Mouse (Mus musculus): ENCODE data around the gene Slit3.

DNA sequence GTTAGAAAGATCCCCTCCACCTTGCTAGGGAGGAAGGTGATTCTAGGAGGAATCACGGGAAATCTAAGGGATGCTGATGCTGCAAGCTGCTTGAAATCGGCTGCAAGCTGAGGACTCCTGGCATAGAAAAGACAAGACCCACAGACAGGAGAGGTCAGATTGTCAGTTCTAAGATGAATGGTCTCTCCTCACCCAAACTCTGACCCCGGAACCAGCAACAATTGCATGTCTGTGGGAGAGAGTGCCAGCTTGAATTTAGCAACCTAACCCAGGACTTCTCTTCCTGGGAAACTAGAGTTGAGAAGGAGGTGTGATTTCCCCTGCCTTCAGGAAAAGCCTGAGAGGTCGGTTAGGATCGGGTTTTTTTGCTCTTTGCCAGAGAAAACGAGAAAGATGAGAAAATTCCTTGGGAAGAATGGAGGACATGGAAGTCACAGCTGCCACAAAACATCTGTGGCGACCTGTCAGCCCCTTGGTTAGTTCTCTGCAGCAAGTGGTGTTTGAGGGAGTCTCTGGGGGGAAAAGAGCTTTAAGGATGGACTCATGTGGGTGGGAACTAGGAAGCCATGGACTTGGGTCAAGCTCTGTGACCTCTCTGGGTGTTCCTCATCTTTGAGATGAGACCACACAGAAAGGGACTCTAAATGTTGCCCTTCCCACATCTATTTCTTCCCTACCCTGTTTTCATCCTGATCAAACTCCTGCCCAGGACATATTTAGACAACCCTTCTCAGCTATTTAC lies 425.2 kb downstream of the Slit3 start:
- no peak for TF ChIP-seq CTCF (IDR thresholded peaks at IDR 0.05; ENCODE audit: low read depth, low read length)
- TF ChIP-seq GATA1 (IDR thresholded peaks at IDR 0.05; ENCODE audit: borderline replicate concordance, low read length) = no peak
- no peak for TF ChIP-seq POLR2AphosphoS5 (IDR thresholded peaks at IDR 0.05; ENCODE audit: insufficient replicate concordance, low read depth, low read length)

All from G1E (cell line).